Mouse (Mus musculus) urinary bladder, postnatal 25 days (tissue): ENCODE results near the gene Uxs1.

Source experiments
- DNase-seq: peaks from one replicate; pipeline ENCODE4 v3.0.0; 2022; ENCODE audit warnings: low spot score

The Uxs1 gene

DNA sequence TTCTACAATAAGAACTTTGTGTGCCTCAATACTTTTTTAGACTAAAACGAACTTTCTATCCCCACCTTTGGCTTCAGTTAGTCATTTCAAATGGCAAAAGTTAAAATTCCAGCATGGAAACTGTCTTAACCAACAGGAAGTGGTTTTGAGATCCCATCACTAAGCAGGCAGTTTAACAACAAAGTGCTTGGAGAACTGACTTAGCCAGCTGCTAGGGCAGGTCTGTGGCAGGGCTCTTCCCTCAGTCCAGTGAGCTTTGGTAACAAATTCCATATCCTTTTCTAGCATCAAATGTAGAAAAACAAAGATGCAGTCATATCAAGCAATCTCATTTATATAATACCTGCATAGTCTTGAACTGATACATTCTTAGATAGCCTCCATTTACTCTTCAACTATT is 105.1 kb downstream of the Uxs1 start:
- no peak for DNase-seq

DNA sequence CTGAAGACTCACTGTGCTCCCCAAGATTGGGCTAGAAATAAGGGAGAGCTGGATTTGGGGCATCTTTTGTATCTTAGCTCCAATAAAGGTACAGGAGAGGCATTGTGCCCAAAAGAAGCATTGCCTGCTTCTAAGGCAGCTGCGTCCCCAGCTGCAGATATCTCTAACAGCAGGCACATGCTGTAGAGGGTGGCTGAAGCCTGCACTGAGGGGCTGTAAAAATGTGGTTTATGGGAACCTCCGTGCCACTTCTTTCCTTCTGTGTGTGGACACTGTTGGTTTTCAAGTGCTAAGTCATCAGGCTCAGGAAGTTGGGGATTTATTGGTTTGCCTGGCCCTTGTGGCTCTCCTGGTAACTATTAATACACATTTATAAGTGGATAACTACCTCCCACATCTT is 108.8 kb downstream of the Uxs1 start:
- DNase-seq: no peak

- DNase-seq: no peak
Measured at GRCm38 (mm10) chr1:43717967-43718366, 109.6 kb downstream of the Uxs1 start.

GRCm38 (mm10) chr1:43714841-43715240 is 112.8 kb downstream of the Uxs1 start:
- DNase-seq: no peak

- DNase-seq: no peak
Measured at GRCm38 (mm10) chr1:43698577-43699000, 129.0 kb downstream of the Uxs1 start.
